In genomic region chr16:55166181-55166848, GRCm38 (mm10) we compare ENCODE assay signal across 16 mouse cellular contexts.
DNase-seq lines count a peak whose midpoint lies in the region; ATAC-seq and TF ChIP-seq lines count a peak whose summit lies in the region.
"Had no signal": no experiment of that assay in that cellular context is flagged by ENCODE, and none has a peak within 500 bp of the region (broad histone marks: within the 10 kb centered on the region; RNA-seq: fewer than 3 reads in every experiment).

No protein-coding gene starts in this region.

- no peak for ATAC-seq in lung, postnatal 0 days
- peak; percentile 56; the same call in 1 of the 2 replicates for ATAC-seq in hindbrain, embryonic 16.5 days
- ATAC-seq in megakaryocyte, adult 5-6 weeks (ENCODE audit: poor library complexity, severe bottlenecking): no peak
- ATAC-seq: liver, postnatal 0 days; midbrain, embryonic 13.5 days had no signal

- no peak for TF ChIP-seq EP300 in lung, postnatal 0 days (IDR thresholded peaks at IDR 0.05)

- H3K27me3 ChIP-seq in lung, postnatal 0 days (replicated peaks; ENCODE audit: insufficient read depth, low read length): no peaks in the 10 kb centered on the region
- no peaks in the 10 kb centered on the region for H3K27me3 ChIP-seq in hindbrain, embryonic 16.5 days (replicated peaks; ENCODE audit: control insufficient read depth, insufficient read depth, low read length)
- H3K27me3 ChIP-seq: midbrain, embryonic 13.5 days had no signal

- TF ChIP-seq CTCF in lung, postnatal 0 days (IDR thresholded peaks at IDR 0.05): no peak

- H3K4me3 ChIP-seq in lung, postnatal 0 days (ENCODE audit: low read depth, low read length): no peak overlapping the region
- H3K4me3 ChIP-seq in hindbrain, embryonic 16.5 days (ENCODE audit: low read length): no peak overlapping the region
- H3K4me3 ChIP-seq: heart, adult 2 months; layer of hippocampus, adult 2 months; midbrain, embryonic 13.5 days had no signal

- H3K9ac ChIP-seq in lung, postnatal 0 days (replicated peaks; ENCODE audit: low read depth): no peak overlapping the region
- H3K9ac ChIP-seq in hindbrain, embryonic 16.5 days (ENCODE audit: low read depth, low read length): no peak overlapping the region
- H3K9ac ChIP-seq: liver, postnatal 0 days; midbrain, embryonic 13.5 days had no signal

- peak; percentile 1 for DNase-seq in lung, postnatal 10 days
- no peak for DNase-seq in lung, postnatal 0 days (ENCODE audit: low spot score)
- DNase-seq in brain, adult 2 months (ENCODE audit: low read depth, low spot score): peak; percentile 17
- peak; percentile 23 for DNase-seq in retina, embryonic 14.5 days (ENCODE audit: low spot score)
- no peak for DNase-seq in urinary bladder, postnatal 14 days (ENCODE audit: low spot score)
- no peak for DNase-seq in kidney, postnatal 36 days
- DNase-seq: cerebellum, adult 9-10 months; heart, adult 2 months; heart, postnatal 36 days; kidney, adult 2 months; liver, postnatal 0 days; thymus, postnatal 4 days had no signal

- WGBS in lung, postnatal 0 days: 32% methylated on average over 8 of the region's 8 CpGs
- WGBS in hindbrain, embryonic 16.5 days: 37% methylated on average over 8 of the region's 8 CpGs

- no peak overlapping the region for H3K27ac ChIP-seq in lung, postnatal 0 days (ENCODE audit: low read length)
- H3K27ac ChIP-seq in hindbrain, embryonic 16.5 days (ENCODE audit: low read depth, low read length): no peak overlapping the region
- H3K27ac ChIP-seq: heart, adult 2 months; layer of hippocampus, adult 2 months; midbrain, embryonic 13.5 days had no signal

- no peaks in the 10 kb centered on the region for H3K36me3 ChIP-seq in lung, postnatal 0 days (ENCODE audit: insufficient read depth, low read length)
- no peaks in the 10 kb centered on the region for H3K36me3 ChIP-seq in hindbrain, embryonic 16.5 days (ENCODE audit: control insufficient read depth, insufficient read depth, low read length)
- H3K36me3 ChIP-seq: midbrain, embryonic 13.5 days had no signal

- H3K9me3 ChIP-seq in lung, postnatal 0 days (ENCODE audit: low read length): no peaks in the 10 kb centered on the region
- no peaks in the 10 kb centered on the region for H3K9me3 ChIP-seq in hindbrain, embryonic 16.5 days (ENCODE audit: control insufficient read depth, low read length)
- H3K9me3 ChIP-seq: midbrain, embryonic 13.5 days had no signal

- H3K4me1 ChIP-seq in lung, postnatal 0 days (ENCODE audit: insufficient read depth, low read depth, low read length): no peaks in the 10 kb centered on the region
- no peaks in the 10 kb centered on the region for H3K4me1 ChIP-seq in hindbrain, embryonic 16.5 days (ENCODE audit: control insufficient read depth, insufficient read depth, low read depth, low read length)
- H3K4me1 ChIP-seq: midbrain, embryonic 13.5 days had no signal

- H3K4me2 ChIP-seq in lung, postnatal 0 days (replicated peaks; ENCODE audit: low read depth, low read length): no peak overlapping the region
- no peak overlapping the region for H3K4me2 ChIP-seq in hindbrain, embryonic 16.5 days (ENCODE audit: low read length)
- H3K4me2 ChIP-seq: midbrain, embryonic 13.5 days had no signal

Comparison
In these comparisons a context has a peak if more than half of its experiments do, and no peak if none do; other contexts are left out.
1. DNase-seq: peak in lung, postnatal 10 days (single experiment), brain, adult 2 months (single experiment) and retina, embryonic 14.5 days (single experiment); none in lung, postnatal 0 days (single experiment), urinary bladder, postnatal 14 days (single experiment) and kidney, postnatal 36 days (0 of 2).